Mouse (Mus musculus): Measurements from ENCODE around the gene Btbd35f23. TPM values are rescaled to one million over a fixed set of nuclear protein-coding genes. Genes with fewer than 3 reads are reported as not detected.
"Not testable (repeated sequence)": the region's sequence is repeated elsewhere in the genome, so short reads cannot be mapped to it uniquely, and the experiment has no call there.

The Btbd35f23 gene
- not detected for total RNA-seq (2021)
- long read RNA-seq = 0 reads

DNA sequence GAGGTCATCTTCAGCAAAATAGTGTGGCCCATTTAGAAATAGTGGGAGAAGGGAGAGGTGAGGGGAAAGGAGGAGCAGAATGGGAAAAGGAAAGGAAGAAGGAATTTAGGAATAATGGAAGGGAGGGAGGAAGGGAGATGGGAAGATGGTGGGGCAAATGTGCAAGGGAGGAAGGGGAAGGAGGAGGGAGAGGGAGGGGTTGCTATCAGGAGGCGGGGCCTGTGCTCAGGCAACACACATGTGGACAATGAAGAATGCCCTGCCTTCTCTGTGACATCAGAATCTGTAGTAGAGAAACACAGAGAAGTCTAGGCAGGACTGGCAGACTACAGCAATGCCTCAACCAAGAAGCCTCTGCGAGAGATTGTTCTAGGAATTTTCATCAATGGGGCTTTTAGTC, at the start of gene Btbd35f23:
TSS of gene Btbd35f23 (plus strand) at position 301 of the 400 bp plus-strand sequence.
- not testable (repeated sequence) for DNase-seq (ENCODE audit: low spot score in 2 of 2)

Other genes starting within 250 kb of the Btbd35f23 start
- gene Btbd35f24, start 119.0 kb downstream of the Btbd35f23 start, total RNA-seq (2021) = not detected

All from layer of hippocampus, adult 18-20 months (tissue).